Mouse (Mus musculus): Measurements from ENCODE around the gene Rap1gap2. TPM values are rescaled to one million over a fixed set of nuclear protein-coding genes. Genes with fewer than 3 reads are reported as not detected.

Rap1gap2 gene
- total RNA-seq, 2 experiments from 2014 or later = 0.82 to 3.2 TPM

DNA sequence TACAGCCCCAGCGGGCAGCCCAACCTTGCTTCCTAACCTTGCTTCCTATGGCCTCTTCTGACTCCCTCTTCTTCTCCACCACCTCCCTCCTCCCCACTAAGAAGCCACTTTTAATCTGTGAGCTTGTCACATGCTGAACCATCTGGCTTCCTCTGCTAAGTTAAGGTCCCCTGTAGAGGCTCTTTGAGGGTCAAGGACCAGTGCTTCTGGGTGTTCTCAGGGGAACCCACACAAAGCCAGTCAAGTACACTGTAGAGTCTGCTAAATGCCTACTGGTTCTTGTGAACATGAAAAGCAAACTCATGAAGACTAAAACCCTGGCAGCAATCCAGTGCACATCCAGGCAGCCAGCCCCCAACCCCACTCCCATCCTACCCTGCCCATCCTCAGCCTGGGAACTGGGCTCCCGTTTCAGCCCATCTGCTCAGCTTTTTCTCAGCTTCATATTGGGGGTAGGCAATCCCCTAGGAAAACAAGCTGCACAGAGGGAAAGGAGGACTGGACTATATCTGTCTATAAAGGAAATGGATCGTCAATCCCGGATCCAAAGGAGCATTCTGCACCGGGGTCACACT lies 130.9 kb downstream of the Rap1gap2 start:
- ATAC-seq (replicated peaks; ENCODE audit: poor library complexity, severe bottlenecking) = no peak

DNA sequence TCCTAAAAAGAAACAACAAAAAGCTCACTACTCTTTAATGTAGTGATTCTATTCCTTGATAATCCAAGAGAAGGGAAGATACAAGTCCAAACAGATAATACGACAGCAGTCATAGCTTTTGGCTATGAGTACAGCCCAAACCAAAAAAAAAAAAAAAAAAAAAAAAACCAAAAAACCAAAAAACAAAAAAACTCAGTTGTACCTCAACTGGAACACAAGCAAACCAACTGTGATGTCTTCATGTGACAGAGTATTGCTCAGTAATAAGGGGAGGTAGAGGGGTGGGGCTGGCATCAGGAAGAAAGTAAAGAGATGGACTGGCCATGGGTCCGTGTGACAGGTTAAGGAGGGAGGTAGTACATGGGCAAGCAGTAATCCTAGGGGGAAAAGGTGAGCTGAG lies 131.8 kb downstream of the Rap1gap2 start:
- no peak for ATAC-seq (replicated peaks; ENCODE audit: poor library complexity, severe bottlenecking)

DNA sequence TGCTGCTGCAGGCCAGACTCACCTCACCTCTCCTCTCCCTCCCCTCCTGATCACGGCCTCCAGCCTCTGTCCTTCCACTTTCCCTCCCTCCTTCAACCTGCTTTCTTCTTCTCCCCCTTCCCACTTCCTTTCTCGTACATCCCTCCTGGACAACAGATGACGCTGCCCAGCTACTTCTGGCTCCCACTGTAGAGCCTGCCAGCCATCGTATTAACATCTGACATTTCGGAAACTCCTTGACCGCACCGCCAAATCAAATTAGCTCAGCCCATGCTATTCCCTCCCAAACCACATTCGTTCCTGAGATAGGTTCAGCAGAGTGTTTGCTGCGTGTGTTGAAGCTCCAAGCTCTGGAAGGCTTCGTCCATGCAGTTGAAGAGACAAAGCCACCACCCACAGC lies 138.0 kb downstream of the Rap1gap2 start:
- ATAC-seq (replicated peaks; ENCODE audit: poor library complexity, severe bottlenecking) = no peak

DNA sequence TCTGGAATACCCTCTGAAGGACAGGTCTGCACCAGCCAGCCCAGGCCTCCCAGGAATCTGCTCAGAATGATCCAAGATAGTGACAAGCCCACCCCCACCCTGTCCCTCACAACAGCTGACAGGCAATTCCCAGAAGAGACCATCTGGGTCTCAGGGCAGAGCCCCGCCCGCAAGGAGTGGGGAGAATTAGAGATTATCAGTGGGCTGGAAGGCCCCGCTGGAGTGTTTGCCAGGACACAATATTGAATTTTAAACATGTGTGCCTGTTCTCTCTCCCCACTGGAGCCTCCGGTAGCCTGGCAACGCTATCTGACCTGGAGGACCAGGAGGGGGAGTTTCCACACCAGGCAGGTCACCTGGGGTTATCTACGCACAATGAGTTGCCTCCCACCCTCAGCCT lies 142.5 kb downstream of the Rap1gap2 start:
- ATAC-seq (replicated peaks; ENCODE audit: poor library complexity, severe bottlenecking) = no peak

DNA sequence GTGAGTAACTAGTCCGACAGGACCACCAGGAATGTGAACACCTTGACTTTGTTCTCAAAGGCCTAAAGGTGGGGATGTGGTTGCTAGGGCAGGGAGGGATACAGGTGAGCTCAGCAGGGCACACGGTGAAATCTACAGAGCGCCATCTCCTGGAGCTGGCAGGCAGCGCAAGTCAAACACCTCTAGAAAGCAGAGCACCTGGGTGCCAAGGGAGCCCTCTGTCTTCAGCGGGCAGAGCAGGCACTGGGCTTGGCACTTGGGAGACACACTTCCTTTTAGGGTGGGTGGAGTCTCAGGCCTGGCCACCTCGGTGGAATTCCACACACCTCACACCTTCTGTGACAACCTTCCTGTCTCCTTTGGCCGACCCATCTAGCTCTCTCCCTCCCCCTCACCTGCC lies 145.0 kb downstream of the Rap1gap2 start:
- ATAC-seq (replicated peaks; ENCODE audit: poor library complexity, severe bottlenecking) = no peak

DNA sequence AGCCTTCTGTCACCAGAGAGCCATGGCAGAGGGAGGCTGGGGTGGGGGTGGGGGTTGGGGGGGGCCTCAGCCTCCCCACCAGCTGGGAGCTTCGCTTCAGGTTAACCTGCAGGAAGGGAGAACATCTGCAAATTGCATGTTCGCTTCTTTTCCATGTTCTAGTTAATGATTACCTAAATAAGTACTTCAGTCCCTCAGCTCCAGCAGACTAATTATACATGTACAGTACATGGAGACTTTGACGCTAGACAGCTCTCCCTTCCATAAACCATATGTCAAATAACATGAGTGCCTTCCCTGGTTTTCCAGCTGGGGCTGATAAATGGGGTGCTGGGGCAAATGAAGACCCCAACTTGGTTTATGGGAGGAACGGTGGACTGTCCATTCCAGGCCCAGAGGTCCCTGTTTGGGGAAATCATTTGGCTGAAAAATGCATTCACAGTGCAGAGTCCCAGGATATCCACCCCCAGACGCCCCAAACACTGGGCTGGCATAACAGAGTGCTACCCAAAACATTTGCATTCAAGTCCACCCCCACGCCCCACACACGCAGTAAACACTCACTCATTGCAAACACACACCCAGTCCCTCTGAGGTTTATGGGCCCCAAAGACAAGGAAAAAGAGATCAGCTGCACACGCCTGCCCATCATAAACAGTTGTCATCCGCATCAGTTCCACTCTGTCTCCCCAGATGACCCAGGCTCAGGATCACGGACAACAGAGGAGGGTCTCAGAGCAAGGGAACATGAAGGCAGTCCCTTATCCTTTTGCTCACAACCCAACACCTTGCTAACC lies 146.3 kb downstream of the Rap1gap2 start:
- no peak for ATAC-seq (replicated peaks; ENCODE audit: poor library complexity, severe bottlenecking)

DNA sequence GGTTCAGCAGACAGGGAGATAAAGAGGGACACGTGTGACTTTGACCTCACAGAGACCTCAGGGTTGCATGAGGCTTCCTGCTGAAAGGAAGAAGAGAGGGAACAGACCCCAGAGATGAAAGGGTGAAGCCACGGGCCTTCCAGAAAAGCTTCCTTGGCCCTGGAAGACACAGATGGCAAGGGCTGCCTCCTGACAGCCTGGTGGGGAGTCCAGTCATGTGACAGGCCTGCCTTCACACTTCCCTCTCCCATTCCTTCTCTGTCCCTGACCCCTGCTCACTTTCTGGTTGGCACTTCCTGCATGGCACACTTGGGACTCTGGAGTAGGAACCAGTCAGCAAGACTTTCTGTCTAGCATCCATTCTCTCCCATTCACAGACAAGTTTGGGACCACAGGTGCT lies 148.1 kb downstream of the Rap1gap2 start:
- no peak for ATAC-seq (replicated peaks; ENCODE audit: poor library complexity, severe bottlenecking)

DNA sequence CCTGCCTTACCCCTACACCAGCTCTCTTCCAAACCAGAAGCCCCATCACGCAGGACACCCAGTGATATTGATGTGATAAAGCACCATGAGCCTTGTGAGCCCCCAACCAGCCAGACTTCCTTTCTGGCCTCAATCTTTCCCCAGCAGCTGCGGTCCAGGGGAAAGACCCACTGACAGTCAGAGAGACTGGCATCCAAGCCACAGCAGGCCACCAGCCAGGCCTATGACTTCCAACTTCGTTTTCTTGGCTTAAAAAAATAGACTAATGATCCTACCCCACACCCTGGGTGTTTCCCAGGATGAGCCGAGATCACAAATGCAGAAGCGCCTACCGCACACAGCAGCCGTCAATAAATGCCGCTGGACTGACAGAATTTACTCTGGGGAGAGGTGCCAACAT lies 151.1 kb downstream of the Rap1gap2 start:
- ATAC-seq (replicated peaks; ENCODE audit: poor library complexity, severe bottlenecking) = no peak

DNA sequence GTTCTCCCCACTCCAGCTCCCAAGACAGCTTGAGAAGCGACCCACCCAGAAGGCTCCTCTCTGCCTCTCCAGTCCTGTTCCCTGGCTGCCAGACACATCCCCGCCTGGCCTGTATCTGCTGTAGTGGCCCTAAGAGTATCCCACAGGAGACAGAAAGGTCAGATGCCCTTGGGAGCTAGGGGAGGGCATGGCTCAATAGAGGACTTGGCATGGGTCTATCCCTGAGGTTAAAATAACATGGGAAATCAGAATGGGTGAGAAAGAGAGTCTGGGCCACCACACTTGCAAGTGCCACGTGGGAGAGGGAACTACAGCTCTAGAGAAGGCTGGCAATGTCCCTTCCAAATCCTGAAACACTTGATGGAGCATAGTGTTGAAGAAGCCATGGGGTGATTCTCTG lies 152.3 kb downstream of the Rap1gap2 start:
- no peak for ATAC-seq (replicated peaks; ENCODE audit: poor library complexity, severe bottlenecking)

DNA sequence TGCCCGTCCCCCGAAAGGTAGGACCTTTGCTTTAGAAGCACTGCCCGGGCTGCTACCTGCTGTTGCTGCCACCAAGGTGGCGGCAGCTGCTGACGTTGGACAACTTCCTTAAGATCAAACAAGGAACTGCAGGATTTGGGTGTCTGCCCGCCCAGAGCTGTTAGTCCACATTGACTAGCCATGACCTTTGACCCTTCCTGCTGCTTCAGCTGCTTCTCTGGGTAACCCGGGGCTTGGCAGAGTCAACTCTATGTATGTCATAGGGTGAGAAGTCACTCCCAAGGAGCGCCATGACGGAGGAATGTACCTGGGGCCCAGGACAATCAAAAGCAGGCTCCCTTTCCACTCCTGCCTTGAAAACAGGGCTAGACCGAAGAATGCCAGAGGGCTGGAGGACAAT lies 153.5 kb downstream of the Rap1gap2 start:
- no peak for ATAC-seq (replicated peaks; ENCODE audit: poor library complexity, severe bottlenecking)

DNA sequence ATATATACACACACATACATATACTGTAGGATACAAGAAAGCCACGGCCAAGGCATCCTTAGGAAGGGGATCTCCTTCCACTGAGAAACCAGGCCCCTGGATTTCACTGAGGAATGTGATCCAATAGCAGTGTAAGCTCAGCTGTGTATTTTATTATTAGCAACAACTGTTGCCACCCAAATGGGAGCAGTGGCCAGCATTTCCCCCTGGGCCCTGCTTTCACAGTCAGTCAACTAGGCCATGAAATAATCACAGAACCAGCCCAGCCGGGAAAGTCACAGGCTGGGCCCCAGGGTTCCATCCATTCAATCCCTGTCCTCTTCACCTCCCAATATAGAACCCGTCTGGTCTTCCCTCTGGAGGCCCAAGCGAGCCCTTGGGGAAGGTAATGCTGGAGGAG lies 162.2 kb downstream of the Rap1gap2 start:
- no peak for ATAC-seq (replicated peaks; ENCODE audit: poor library complexity, severe bottlenecking)

DNA sequence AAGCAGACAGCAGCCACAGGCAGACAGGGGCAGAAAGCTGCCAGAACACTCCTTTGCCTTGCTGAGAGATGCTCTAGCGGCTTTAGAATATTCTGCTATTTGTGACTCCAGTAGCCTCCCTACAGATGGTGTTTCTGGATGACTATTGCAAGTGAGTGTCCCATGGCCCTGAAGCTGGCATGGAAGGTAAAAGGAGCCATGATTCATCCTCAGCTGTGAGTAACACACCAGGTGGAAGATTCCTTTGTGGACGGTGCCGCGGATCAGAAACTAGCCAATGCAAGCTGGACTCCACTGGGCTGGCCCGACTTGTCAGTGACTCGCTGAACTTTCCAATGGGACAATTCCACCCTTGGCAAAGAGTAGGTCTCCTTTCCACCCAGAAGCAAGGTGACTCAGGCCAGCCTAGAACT lies 162.7 kb downstream of the Rap1gap2 start:
- ATAC-seq (replicated peaks; ENCODE audit: poor library complexity, severe bottlenecking) = no peak

DNA sequence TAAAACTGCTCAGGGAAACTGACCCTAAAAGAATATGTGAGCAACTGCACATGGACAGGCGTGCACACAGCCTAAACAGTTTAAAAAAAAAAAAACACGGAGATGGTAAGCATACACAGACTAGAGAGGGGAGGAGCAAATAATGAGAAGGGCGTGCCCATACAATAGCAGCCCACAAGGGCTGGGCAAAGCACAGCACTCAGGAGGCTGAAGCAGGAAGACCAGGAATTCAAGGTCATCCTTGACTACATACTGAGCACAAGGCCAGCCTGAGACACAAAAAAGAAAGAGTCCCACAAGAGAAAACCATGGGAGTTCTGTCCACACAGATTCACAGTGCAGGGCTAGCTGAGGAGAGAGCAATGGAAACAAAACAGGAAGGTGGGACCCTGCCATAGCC lies 165.1 kb downstream of the Rap1gap2 start:
- ATAC-seq (replicated peaks; ENCODE audit: poor library complexity, severe bottlenecking) = no peak

DNA sequence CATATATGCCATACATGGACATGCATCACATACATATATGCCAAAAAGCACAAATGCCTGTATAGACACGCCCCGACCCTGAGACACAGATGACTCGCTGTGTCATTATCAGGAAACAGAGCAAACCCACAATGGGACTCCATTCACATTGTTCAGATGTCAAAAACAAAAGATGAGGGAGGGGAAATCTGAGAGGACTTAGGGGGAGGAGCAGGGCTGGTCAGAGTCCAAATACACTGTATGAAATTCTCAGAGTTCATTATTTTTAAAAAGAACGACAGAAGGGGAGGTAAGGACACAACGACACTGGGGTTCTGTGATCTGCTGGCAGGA lies 166.8 kb downstream of the Rap1gap2 start:
- no peak for ATAC-seq (replicated peaks; ENCODE audit: poor library complexity, severe bottlenecking)

DNA sequence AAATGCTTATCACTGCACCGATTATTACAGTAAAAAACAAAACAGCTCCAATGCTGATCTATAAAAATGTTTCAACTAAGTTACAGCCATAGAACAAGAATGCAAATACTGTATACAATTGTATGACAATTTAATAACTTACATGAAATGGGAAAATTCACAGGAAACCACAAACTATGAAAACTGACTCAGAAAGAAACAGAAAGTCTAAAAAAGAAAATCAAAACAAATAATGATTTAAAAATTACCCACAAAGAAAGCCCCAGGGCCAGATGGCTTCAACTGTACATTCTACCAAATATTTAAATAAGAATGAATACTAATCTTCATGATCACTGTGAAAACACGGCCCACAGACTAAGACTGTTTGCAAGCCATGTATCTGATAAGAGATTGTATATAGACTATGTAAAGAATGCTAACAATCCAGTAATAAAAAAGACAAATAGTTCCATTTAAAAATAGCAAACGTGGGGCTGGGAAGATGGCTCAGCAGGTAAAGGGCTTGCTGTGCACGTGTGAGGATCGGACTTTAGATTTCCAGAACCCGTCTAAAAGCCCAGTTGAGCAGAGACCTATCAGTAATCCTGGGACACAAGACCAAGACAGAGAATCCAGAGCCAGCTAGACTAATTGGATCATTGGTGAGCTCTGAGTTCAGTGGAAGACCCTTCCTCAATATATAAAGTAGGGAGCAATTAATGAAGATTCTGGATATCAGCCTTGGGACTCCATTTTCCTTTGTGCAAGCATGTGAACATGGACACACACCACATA lies 167.4 kb downstream of the Rap1gap2 start:
- ATAC-seq (replicated peaks; ENCODE audit: poor library complexity, severe bottlenecking) = no peak

DNA sequence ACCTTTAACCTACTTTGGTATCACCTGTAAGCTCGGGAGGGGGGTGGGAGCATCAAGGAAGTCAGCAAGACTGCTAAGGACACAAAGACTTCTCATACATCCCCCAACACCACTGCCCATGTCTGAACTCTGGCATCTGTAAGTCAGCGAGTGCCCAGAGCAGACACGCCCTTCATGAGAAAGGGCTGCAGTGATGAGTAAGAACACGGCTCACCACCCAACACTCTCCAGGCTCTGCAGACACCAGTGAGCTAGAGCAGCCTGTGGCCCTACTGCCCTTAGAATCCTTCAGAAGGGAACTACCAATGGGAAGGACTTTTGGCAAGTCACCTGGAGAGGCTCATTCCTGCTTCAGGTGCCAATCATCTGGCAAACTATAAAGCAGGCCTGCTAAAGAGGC lies 168.3 kb downstream of the Rap1gap2 start:
- ATAC-seq (replicated peaks; ENCODE audit: poor library complexity, severe bottlenecking) = no peak

DNA sequence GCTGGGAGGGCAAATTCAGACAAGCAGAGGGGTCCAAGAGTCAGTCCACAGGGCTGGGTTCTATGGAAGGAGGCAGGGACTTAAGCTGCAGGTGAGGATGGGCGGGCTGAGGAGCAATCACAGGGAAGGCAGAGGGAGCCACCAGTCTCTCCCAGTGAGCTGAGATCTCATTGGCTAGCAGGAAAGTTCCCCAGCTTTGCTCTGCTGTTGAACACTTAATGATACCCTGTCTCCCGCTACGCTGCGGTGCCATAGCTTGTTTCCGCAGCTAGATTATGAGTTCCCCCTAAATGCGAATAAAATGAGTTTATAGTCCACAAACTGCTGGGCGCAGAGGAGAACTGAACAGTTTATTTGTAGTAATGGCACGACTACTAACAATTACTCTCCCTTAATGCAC lies 170.6 kb downstream of the Rap1gap2 start:
- no peak for ATAC-seq (replicated peaks; ENCODE audit: poor library complexity, severe bottlenecking)

DNA sequence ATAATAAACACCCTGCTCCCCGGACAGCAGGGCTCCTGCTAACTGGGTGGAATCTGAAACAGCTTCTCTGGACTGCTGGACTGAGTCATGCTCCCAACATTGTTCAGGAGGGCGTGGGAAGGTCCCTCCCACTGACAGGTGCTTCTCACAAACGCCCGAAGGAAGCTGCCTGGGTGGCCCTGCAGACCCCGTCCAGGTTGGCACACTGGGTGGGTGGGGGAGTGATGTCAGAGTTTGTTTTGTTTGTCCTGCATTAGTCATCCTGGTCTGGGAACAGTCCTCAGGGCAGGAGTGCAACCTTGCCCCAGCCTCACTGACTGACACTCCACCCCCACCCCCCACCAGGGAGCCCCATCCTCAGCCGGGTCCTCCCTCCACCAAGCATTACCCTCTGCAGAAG lies 171.5 kb downstream of the Rap1gap2 start:
- ATAC-seq (replicated peaks; ENCODE audit: poor library complexity, severe bottlenecking) = no peak

DNA sequence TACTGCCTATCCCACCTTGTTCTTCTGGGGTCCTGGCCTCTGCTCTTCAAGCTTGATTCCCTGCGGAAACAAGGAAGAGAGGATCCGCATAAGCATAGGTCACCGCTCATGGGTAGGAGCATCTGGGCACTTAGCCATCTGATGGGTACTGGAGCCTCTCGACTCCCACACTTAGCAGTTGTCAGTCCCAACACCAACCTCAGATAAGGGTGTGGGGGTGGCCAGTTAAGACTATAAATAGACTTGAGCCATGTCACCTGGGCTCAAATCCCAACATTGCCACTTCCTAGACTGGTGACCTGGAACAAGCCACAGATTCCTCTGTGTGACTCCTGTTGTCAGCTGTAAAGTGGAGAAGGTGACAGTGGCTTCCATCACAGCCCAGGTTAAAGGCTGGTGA lies 172.5 kb downstream of the Rap1gap2 start:
- no peak for ATAC-seq (replicated peaks; ENCODE audit: poor library complexity, severe bottlenecking)

DNA sequence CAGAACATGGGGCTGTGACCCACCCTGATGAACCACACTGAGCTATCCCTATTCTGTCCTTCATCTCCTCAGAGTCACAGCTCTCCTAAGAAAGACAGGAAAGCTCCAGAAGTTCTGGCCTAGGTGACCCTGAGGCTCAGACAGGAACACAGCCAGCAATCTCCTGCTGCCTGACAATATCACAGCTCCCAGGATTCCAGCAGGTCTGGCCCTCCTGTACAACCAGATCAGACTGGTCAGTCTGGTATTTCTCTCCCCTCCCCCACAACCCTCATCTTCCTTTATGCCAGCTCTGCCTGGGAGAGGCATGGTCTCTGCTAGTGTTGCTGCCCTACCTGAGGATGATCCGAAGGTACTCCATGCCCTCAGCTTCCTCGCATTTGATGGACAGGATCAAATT lies 175.3 kb downstream of the Rap1gap2 start:
- ATAC-seq (replicated peaks; ENCODE audit: poor library complexity, severe bottlenecking) = no peak

DNA sequence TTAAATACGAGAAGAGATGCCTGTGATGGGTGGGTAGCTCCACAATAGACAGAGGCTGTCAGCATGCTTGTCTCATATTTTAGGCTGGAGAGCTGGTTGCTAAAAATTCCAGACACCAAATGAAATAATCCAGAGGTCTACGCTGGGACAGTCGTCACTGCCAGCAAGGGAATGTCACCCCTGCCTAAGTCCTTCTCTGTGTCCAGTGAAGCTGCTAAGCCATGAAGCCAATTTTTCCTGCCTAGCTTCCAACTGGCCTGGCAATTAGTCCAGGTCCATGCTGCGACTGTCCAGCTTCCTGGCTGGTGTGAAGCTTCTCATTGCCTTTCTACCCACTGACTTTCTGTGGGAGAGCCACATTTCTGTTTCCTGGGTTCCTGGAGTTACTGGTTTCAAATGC lies 177.7 kb downstream of the Rap1gap2 start:
- ATAC-seq (replicated peaks; ENCODE audit: poor library complexity, severe bottlenecking) = no peak

Measured in granulocyte monocyte progenitor cell, adult 5-6 weeks (primary cell).